Mouse (Mus musculus): ENCODE data around the gene Pcp4l1. TPM values are rescaled to one million over a fixed set of nuclear protein-coding genes. Genes with fewer than 3 reads are reported as not detected.

The Pcp4l1 gene
- polyA plus RNA-seq, 1 experiment from 2014 or later, result 58.8 TPM

GRCm38 (mm10) chr1:171221281-171222193 is 25.5 kb upstream of the Pcp4l1 start:
- WGBS, result 5% methylated on average over 22 of the region's 22 CpGs
- Histone ChIP-seq H3K9me3 (ENCODE audit: control insufficient read depth, low read length) (no peaks in the 10 kb centered on the region), H3K36me3 (ENCODE audit: control insufficient read depth, insufficient read depth, low read length) (peaks cover 32% of the 10 kb centered on the region), H3K9ac (ENCODE audit: low read length) (peak overlapping the region; percentile 80), H3K4me3 (ENCODE audit: control insufficient read depth in 1 of 2, insufficient read depth in 1 of 2, low read depth in 1 of 2, low read length in 2 of 2) (peak overlapping the region; percentile 49 to 70), H3K27ac (replicated peaks in 1 of 2; ENCODE audit: control insufficient read depth in 1 of 2, insufficient read depth in 1 of 2, low read depth in 2 of 2, low read length in 2 of 2) (peak overlapping the region in 1 of 2 experiments; percentile 46; a peak in 2 of 4 replicates), H3K4me1 (ENCODE audit: control insufficient read depth in 2 of 2, insufficient read depth in 2 of 2, low read length in 2 of 2) (peaks cover 5 to 17% of the 10 kb centered on the region in 2 experiments), H3K27me3 (ENCODE audit: control insufficient read depth, insufficient read depth, low read length) (no peaks in the 10 kb centered on the region), H3K4me2 (ENCODE audit: low read length) (peak overlapping the region; percentile 87)
- no peak for ATAC-seq (ENCODE audit: insufficient number of reproducible peaks, insufficient read depth, low FRiP score, low read depth)

- 9% methylated on average over 10 of the region's 10 CpGs for WGBS
Observed at GRCm38 (mm10) chr1:171220871-171221270, 24.8 kb upstream of the Pcp4l1 start.

GRCm38 (mm10) chr1:171216241-171216955 is 20.3 kb upstream of the Pcp4l1 start:
- Histone ChIP-seq H3K9ac (ENCODE audit: low read length) (no peak overlapping the region), H3K27me3 (ENCODE audit: control insufficient read depth, insufficient read depth, low read length) (no peaks in the 10 kb centered on the region), H3K4me3 (ENCODE audit: control insufficient read depth in 1 of 2, insufficient read depth in 1 of 2, low read depth in 1 of 2, low read length in 2 of 2) (no peak overlapping the region), H3K4me2 (ENCODE audit: low read length) (no peak overlapping the region), H3K27ac (replicated peaks in 1 of 2; ENCODE audit: control insufficient read depth in 1 of 2, insufficient read depth in 1 of 2, low read depth in 2 of 2, low read length in 2 of 2) (no peak overlapping the region), H3K9me3 (ENCODE audit: control insufficient read depth, low read length) (no peaks in the 10 kb centered on the region), H3K36me3 (ENCODE audit: control insufficient read depth, insufficient read depth, low read length) (peaks cover 32% of the 10 kb centered on the region), H3K4me1 (ENCODE audit: control insufficient read depth in 2 of 2, insufficient read depth in 2 of 2, low read length in 2 of 2) (peaks cover 7 to 11% of the 10 kb centered on the region in 2 experiments)
- ATAC-seq (ENCODE audit: insufficient number of reproducible peaks, insufficient read depth, low FRiP score, low read depth), result no peak
- 68% methylated on average over 18 of the region's 18 CpGs for WGBS

More at GRCm38 (mm10) chr1:171220871-171221270, 24.8 kb upstream of the Pcp4l1 start:
- H3K4me2 ChIP-seq (ENCODE audit: low read length), result peak overlapping the region; percentile 87
- H3K4me3 ChIP-seq (ENCODE audit: control insufficient read depth in 1 of 2, insufficient read depth in 1 of 2, low read depth in 1 of 2, low read length in 2 of 2), result peak overlapping the region; percentile 13 to 49; a peak in 2 of 4 replicates
- H3K4me1 ChIP-seq (ENCODE audit: control insufficient read depth in 2 of 2, insufficient read depth in 2 of 2, low read length in 2 of 2), result peaks cover 8 to 22% of the 10 kb centered on the region in 2 experiments
- no peak for ATAC-seq (ENCODE audit: insufficient number of reproducible peaks, insufficient read depth, low FRiP score, low read depth)
- 0 out of 4 replicates have a peak overlapping the region, but pooled peaks of 1 of the 2 experiments have one; percentile 46 for H3K27ac ChIP-seq (replicated peaks in 1 of 2; ENCODE audit: control insufficient read depth in 1 of 2, insufficient read depth in 1 of 2, low read depth in 2 of 2, low read length in 2 of 2)
- H3K9me3 ChIP-seq (ENCODE audit: control insufficient read depth, low read length), result no peaks in the 10 kb centered on the region
- H3K27me3 ChIP-seq (ENCODE audit: control insufficient read depth, insufficient read depth, low read length), result no peaks in the 10 kb centered on the region
- H3K9ac ChIP-seq (ENCODE audit: low read length), result 0 out of 2 replicates have a peak overlapping the region, but pooled peaks have one; percentile 80
- peaks cover 32% of the 10 kb centered on the region for H3K36me3 ChIP-seq (ENCODE audit: control insufficient read depth, insufficient read depth, low read length)

DNA sequence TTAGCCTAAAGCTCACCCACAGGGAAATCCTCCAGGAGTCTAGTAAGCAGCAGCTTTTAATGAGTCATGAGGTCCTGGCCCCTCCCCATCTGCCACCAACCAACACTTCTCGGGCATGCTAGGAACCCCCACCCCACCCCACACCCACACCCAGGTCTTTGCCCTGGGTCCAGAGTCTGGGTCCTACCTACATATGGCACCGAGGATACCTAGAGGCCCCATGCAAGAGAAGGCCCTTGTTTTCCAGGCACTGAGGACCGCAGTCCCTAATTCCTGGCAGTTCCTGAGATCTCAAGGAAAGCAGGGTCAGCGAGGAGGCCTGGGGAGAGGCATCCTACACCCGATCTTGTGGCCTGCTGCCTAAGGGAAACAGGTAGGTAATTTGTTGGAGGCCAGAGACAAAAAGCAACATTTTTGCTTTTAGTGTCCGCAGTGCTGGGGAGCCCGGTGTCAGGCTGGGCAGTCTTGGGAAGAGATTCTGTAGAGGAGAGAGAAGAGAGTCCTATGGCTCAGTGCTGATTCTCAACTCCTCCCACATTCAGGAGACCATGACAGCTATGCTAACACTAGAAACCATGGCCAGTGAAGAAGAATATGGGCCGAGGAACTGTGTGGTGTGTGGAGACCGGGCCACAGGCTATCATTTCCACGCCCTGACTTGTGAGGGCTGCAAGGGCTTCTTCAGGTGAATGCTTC is 17.9 kb upstream of the Pcp4l1 start, which contains the start of gene Nr1i3:
Gene Nr1i3, plus strand, starts transcription at position 170 of the 696 bp plus-strand sequence.
- 70% methylated on average over 10 of the region's 10 CpGs for WGBS
- Histone ChIP-seq H3K27ac (replicated peaks in 1 of 2; ENCODE audit: control insufficient read depth in 1 of 2, insufficient read depth in 1 of 2, low read depth in 2 of 2, low read length in 2 of 2) (no peak within 1 kb of the TSS), H3K4me2 (ENCODE audit: low read length) (no peak within 1 kb of the TSS), H3K36me3 (ENCODE audit: control insufficient read depth, insufficient read depth, low read length) (peaks cover 15% of the 10 kb centered on the region), H3K9ac (ENCODE audit: low read length) (no peak within 1 kb of the TSS), H3K9me3 (ENCODE audit: control insufficient read depth, low read length) (no peaks in the 10 kb centered on the region), H3K4me1 (ENCODE audit: control insufficient read depth in 2 of 2, insufficient read depth in 2 of 2, low read length in 2 of 2) (peaks cover 7 to 9% of the 10 kb centered on the region in 2 experiments; a peak in 3 of 4 replicates), H3K27me3 (ENCODE audit: control insufficient read depth, insufficient read depth, low read length) (no peaks in the 10 kb centered on the region), H3K4me3 (ENCODE audit: control insufficient read depth in 1 of 2, insufficient read depth in 1 of 2, low read depth in 1 of 2, low read length in 2 of 2) (no peak within 1 kb of the TSS)
- ATAC-seq (ENCODE audit: insufficient number of reproducible peaks, insufficient read depth, low FRiP score, low read depth), result no peak

- Histone ChIP-seq H3K4me3 (ENCODE audit: control insufficient read depth in 1 of 2, insufficient read depth in 1 of 2, low read depth in 1 of 2, low read length in 2 of 2) (no peak overlapping the region), H3K27ac (replicated peaks in 1 of 2; ENCODE audit: control insufficient read depth in 1 of 2, insufficient read depth in 1 of 2, low read depth in 2 of 2, low read length in 2 of 2) (no peak overlapping the region), H3K36me3 (ENCODE audit: control insufficient read depth, insufficient read depth, low read length) (peaks cover 4% of the 10 kb centered on the region), H3K9ac (ENCODE audit: low read length) (no peak overlapping the region), H3K4me2 (ENCODE audit: low read length) (no peak overlapping the region), H3K4me1 (ENCODE audit: control insufficient read depth in 2 of 2, insufficient read depth in 2 of 2, low read length in 2 of 2) (peaks cover 7 to 9% of the 10 kb centered on the region in 2 experiments; a peak in 3 of 4 replicates), H3K27me3 (ENCODE audit: control insufficient read depth, insufficient read depth, low read length) (no peaks in the 10 kb centered on the region), H3K9me3 (ENCODE audit: control insufficient read depth, low read length) (no peaks in the 10 kb centered on the region)
- WGBS, result 44% methylated on average over 3 of the region's 3 CpGs
- ATAC-seq (ENCODE audit: insufficient number of reproducible peaks, insufficient read depth, low FRiP score, low read depth), result no peak
Observed at GRCm38 (mm10) chr1:171212854-171213253, 16.8 kb upstream of the Pcp4l1 start.

GRCm38 (mm10) chr1:171209409-171209808 is 13.3 kb upstream of the Pcp4l1 start:
- H3K36me3 ChIP-seq (ENCODE audit: control insufficient read depth, insufficient read depth, low read length), result no peaks in the 10 kb centered on the region
- no peaks in the 10 kb centered on the region for H3K27me3 ChIP-seq (ENCODE audit: control insufficient read depth, insufficient read depth, low read length)
- 11% methylated on average over 4 of the region's 4 CpGs for WGBS
- H3K27ac ChIP-seq (replicated peaks in 1 of 2; ENCODE audit: control insufficient read depth in 1 of 2, insufficient read depth in 1 of 2, low read depth in 2 of 2, low read length in 2 of 2), result no peak overlapping the region
- no peak for ATAC-seq (ENCODE audit: insufficient number of reproducible peaks, insufficient read depth, low FRiP score, low read depth)
- no peak overlapping the region for H3K9ac ChIP-seq (ENCODE audit: low read length)
- H3K9me3 ChIP-seq (ENCODE audit: control insufficient read depth, low read length), result no peaks in the 10 kb centered on the region
- peak overlapping the region; percentile 16; the same call in 1 of the 2 replicates for H3K4me2 ChIP-seq (ENCODE audit: low read length)
- peaks cover 3 to 4% of the 10 kb centered on the region in 2 experiments; a peak in 2 of 4 replicates for H3K4me1 ChIP-seq (ENCODE audit: control insufficient read depth in 2 of 2, insufficient read depth in 2 of 2, low read length in 2 of 2)
- H3K4me3 ChIP-seq (ENCODE audit: control insufficient read depth in 1 of 2, insufficient read depth in 1 of 2, low read depth in 1 of 2, low read length in 2 of 2), result no peak overlapping the region

All from heart, embryonic 14.5 days (tissue).